Mouse (Mus musculus): Measurements from ENCODE around the gene Pabpn1.

Gene Pabpn1

GRCm38 (mm10) chr14:54892200-54892599, at the start of gene Pabpn1:
Pabpn1 (plus strand) TSS chr14:54892500.
- DNase-seq (ENCODE audit: low read depth): no peak

- DNase-seq (ENCODE audit: low read depth): peak; percentile 77
Observed at GRCm38 (mm10) chr14:54843461-54843860, 48.8 kb upstream of the Pabpn1 start.

- no peak for DNase-seq (ENCODE audit: low read depth)
Observed at GRCm38 (mm10) chr14:54855726-54856125, 36.6 kb upstream of the Pabpn1 start.

GRCm38 (mm10) chr14:54856703-54857102, 35.6 kb upstream of the Pabpn1 start:
- peak; percentile 25 for DNase-seq (ENCODE audit: low read depth)

- DNase-seq (ENCODE audit: low read depth): no peak
Observed at GRCm38 (mm10) chr14:54857891-54858290, 34.4 kb upstream of the Pabpn1 start.

GRCm38 (mm10) chr14:54860511-54860910, 31.8 kb upstream of the Pabpn1 start:
- DNase-seq (ENCODE audit: low read depth): peak; percentile 66

- peak; percentile 91 for DNase-seq (ENCODE audit: low read depth)
Observed at GRCm38 (mm10) chr14:54863501-54864312, 28.6 kb upstream of the Pabpn1 start.

GRCm38 (mm10) chr14:54864313-54865036, 27.8 kb upstream of the Pabpn1 start:
- peak; percentile 88 for DNase-seq (ENCODE audit: low read depth)

GRCm38 (mm10) chr14:54865626-54866025, 26.7 kb upstream of the Pabpn1 start:
- DNase-seq (ENCODE audit: low read depth): no peak

GRCm38 (mm10) chr14:54866268-54866667, 26.0 kb upstream of the Pabpn1 start:
- no peak for DNase-seq (ENCODE audit: low read depth)

- peak; percentile 40 for DNase-seq (ENCODE audit: low read depth)
Observed at GRCm38 (mm10) chr14:54866936-54867335, 25.4 kb upstream of the Pabpn1 start.

GRCm38 (mm10) chr14:54868026-54868425, 24.3 kb upstream of the Pabpn1 start:
- DNase-seq (ENCODE audit: low read depth): peak; percentile 54

- no peak for DNase-seq (ENCODE audit: low read depth)
Observed at GRCm38 (mm10) chr14:54870861-54871260, 21.4 kb upstream of the Pabpn1 start, which contains the start of gene Homez. Homez (minus strand) TSS chr14:54870961.

GRCm38 (mm10) chr14:54874165-54874564, 18.1 kb upstream of the Pabpn1 start:
- no peak for DNase-seq (ENCODE audit: low read depth)

GRCm38 (mm10) chr14:54875844-54876538, 16.3 kb upstream of the Pabpn1 start:
- peak; percentile 52 for DNase-seq (ENCODE audit: low read depth)

- peak; percentile 90 for DNase-seq (ENCODE audit: low read depth)
Observed at GRCm38 (mm10) chr14:54876539-54877047, 15.7 kb upstream of the Pabpn1 start.

GRCm38 (mm10) chr14:54877048-54877715, 15.1 kb upstream of the Pabpn1 start, which contains the start of gene Ppp1r3e:
Ppp1r3e (minus strand) TSS chr14:54877550.
- DNase-seq (ENCODE audit: low read depth): peak; percentile 69

GRCm38 (mm10) chr14:54883154-54884021, 8.9 kb upstream of the Pabpn1 start, which contains the start of the genes Bcl2l2 and Gm20521:
Bcl2l2 (plus strand) TSS chr14:54883377.
Gm20521 (plus strand) TSS chr14:54883441.
- DNase-seq (ENCODE audit: low read depth): peak; percentile 89

- peak; percentile 10 for DNase-seq (ENCODE audit: low read depth)
Observed at GRCm38 (mm10) chr14:54884022-54884712, 8.1 kb upstream of the Pabpn1 start.

- DNase-seq (ENCODE audit: low read depth): no peak
Observed at GRCm38 (mm10) chr14:54885309-54885708, 7.0 kb upstream of the Pabpn1 start.

All from 416B (cell line).